Mouse (Mus musculus): ENCODE data around the gene Stk39.

DNA sequence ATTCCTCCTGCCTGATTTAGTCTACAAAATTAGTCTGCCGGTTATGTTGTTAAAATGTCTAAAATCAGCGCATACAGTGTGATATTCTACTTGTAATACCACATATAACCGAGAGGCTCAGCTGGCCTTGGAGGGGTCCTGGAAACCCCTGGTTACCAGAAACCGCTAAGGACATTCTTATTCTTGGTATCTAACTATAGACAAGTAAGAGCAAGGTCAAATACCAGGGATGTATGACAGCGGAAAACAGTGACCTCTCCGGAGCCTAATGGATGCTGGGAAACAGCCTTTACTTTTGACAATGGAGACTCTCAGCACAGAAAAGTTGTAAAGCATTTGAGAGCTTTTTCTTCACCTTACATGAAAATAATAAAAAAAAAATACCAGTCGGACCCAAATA lies 97.9 kb downstream of the Stk39 start:
- TF ChIP-seq HCFC1 (IDR thresholded peaks at IDR 0.05; ENCODE audit: borderline replicate concordance, insufficient read depth, low read length) (no peak), ZC3H11A (IDR thresholded peaks at IDR 0.05; ENCODE audit: borderline replicate concordance, low read depth, low read length) (no peak), CHD2 (IDR thresholded peaks at IDR 0.05; ENCODE audit: low read depth, low read length) (no peak)

Data from ES-E14 (cell line).